Mouse (Mus musculus) forebrain, embryonic 12.5 days (tissue): ENCODE measurements around the gene Nppa. TPM values are rescaled to one million over a fixed set of nuclear protein-coding genes. Genes with fewer than 3 reads are reported as not detected.
A peak's percentile ranks its signal among the peaks of the same experiment; 100 is the strongest.
"Not testable (repeated sequence)": the region's sequence is repeated elsewhere in the genome, so short reads cannot be mapped to it uniquely, and the experiment has no call there.

ENCODE experiments used
- ATAC-seq: fragments of 200-750 bp; cut with Nextera tagmentation; 2 replicates; pipeline ENCODE4 v1.8.0; 2017; ENCODE audit warnings: moderate TSS enrichment; ENCODE audit not compliant: low FRiP score
- H3K27ac ChIP-seq: fragments of 300-500 bp; sonication (generic); 2 replicates; pipeline ENCODE4 v1.5.1; 2016; ENCODE audit warnings: mild to moderate bottlenecking
- H3K27me3 ChIP-seq: fragments of 300-500 bp; sonication (generic); 2 replicates; pipeline ENCODE4 v1.6.1; 2016; ENCODE audit warnings: mild to moderate bottlenecking
- H3K36me3 ChIP-seq: fragments of 300-500 bp; sonication (generic); replicated peaks from 2 replicates; pipeline ENCODE4 v1.6.1; 2016; ENCODE audit warnings: mild to moderate bottlenecking
- H3K4me1 ChIP-seq: fragments of 300-500 bp; sonication (generic); 2 replicates; pipeline ENCODE4 v1.6.1; 2016
- H3K4me2 ChIP-seq: fragments of 300-500 bp; sonication (generic); 2 replicates; pipeline ENCODE4 v1.6.1; 2016; ENCODE audit warnings: mild to moderate bottlenecking, moderate library complexity
- H3K4me3 ChIP-seq: fragments of 300-500 bp; sonication (generic); replicated peaks from 2 replicates; pipeline ENCODE4 v1.5.1; 2016; ENCODE audit warnings: mild to moderate bottlenecking
- H3K9ac ChIP-seq: fragments of 300-500 bp; sonication (generic); 2 replicates; pipeline ENCODE4 v1.6.1; 2016; ENCODE audit warnings: mild to moderate bottlenecking
- H3K9me3 ChIP-seq: fragments of 300-500 bp; sonication (generic); 2 replicates; pipeline ENCODE4 v1.6.1; 2016
- WGBS: fragments of 180-500 bp; shearing (Covaris S2); methylation state at CpG from one replicate; pipeline ENCODE4 v1.1.7; 2016; 5-methylcytosine and 5-hydroxymethylcytosine counted together
- polyA plus RNA-seq: library from polyadenylated mRNA; unstranded; fragments of >200 nt; fragmentation: Nextera tagmentation; extraction: Ambion mirVana; gene quantifications from 2 replicates; pipeline ENCODE4 v1.2.1, GENCODE M21; 2016

The Nppa gene
- polyA plus RNA-seq, 1 experiment from 2014 or later, result 0.82 TPM

GRCm38 (mm10) chr4:148040933-148041610, 40.5 kb downstream of the Nppa start:
- Histone ChIP-seq H3K27me3 (no peaks in the 10 kb centered on the region), H3K9me3 (no peaks in the 10 kb centered on the region), H3K4me2 (peak overlapping the region; percentile 64), H3K9ac (peak overlapping the region; percentile 66), H3K4me3 (peak overlapping the region; percentile 45), H3K4me1 (peaks cover 64% of the 10 kb centered on the region), H3K36me3 (peaks cover 36% of the 10 kb centered on the region), H3K27ac (peak overlapping the region; percentile 83)
- ATAC-seq, result peak; percentile 34
- under 1% methylated on average over 19 of the region's 19 CpGs for WGBS

GRCm38 (mm10) chr4:148041611-148042191, 41.2 kb downstream of the Nppa start:
- H3K36me3 ChIP-seq, result peaks cover 34% of the 10 kb centered on the region
- no peak for ATAC-seq
- peak overlapping the region; percentile 83 for H3K27ac ChIP-seq
- no peaks in the 10 kb centered on the region for H3K9me3 ChIP-seq
- H3K4me3 ChIP-seq, result peak overlapping the region; percentile 45
- peak overlapping the region; percentile 64 for H3K4me2 ChIP-seq
- H3K4me1 ChIP-seq, result peaks cover 69% of the 10 kb centered on the region
- WGBS, result 6% methylated on average over 16 of the region's 16 CpGs
- H3K9ac ChIP-seq, result peak overlapping the region; percentile 66
- H3K27me3 ChIP-seq, result no peaks in the 10 kb centered on the region

GRCm38 (mm10) chr4:148043327-148043726, 42.8 kb downstream of the Nppa start:
- H3K4me3 ChIP-seq, H3K9ac ChIP-seq, H3K27ac ChIP-seq, ATAC-seq, H3K27me3 ChIP-seq, H3K9me3 ChIP-seq: not testable (repeated sequence)
- 93% methylated on average over 7 of the region's 8 CpGs for WGBS
- Histone ChIP-seq H3K36me3 (peaks cover 44% of the 10 kb centered on the region), H3K4me2 (0 out of 2 replicates have a peak overlapping the region, but pooled peaks have one; percentile 13), H3K4me1 (peaks cover 60% of the 10 kb centered on the region)

GRCm38 (mm10) chr4:148044113-148044512, 43.6 kb downstream of the Nppa start:
- no peaks in the 10 kb centered on the region for H3K9me3 ChIP-seq
- no peak for ATAC-seq
- H3K4me2 ChIP-seq, result no peak overlapping the region
- H3K4me3 ChIP-seq, result no peak overlapping the region
- no peak overlapping the region for H3K9ac ChIP-seq
- H3K27me3 ChIP-seq, result no peaks in the 10 kb centered on the region
- H3K4me1 ChIP-seq, result peaks cover 58% of the 10 kb centered on the region
- 100% methylated on average over 2 of the region's 2 CpGs for WGBS
- peaks cover 52% of the 10 kb centered on the region for H3K36me3 ChIP-seq
- H3K27ac ChIP-seq, result no peak overlapping the region

- Histone ChIP-seq H3K9ac (0 out of 2 replicates have a peak overlapping the region, but pooled peaks have one; percentile 12), H3K27me3 (no peaks in the 10 kb centered on the region), H3K4me1 (peaks cover 34% of the 10 kb centered on the region), H3K9me3 (no peaks in the 10 kb centered on the region), H3K4me3 (no peak overlapping the region), H3K27ac (no peak overlapping the region), H3K4me2 (no peak overlapping the region), H3K36me3 (peaks cover 74% of the 10 kb centered on the region)
- WGBS, result 50% methylated on average over 4 of the region's 4 CpGs
- no peak for ATAC-seq
Measured at GRCm38 (mm10) chr4:148046450-148047031, 46.0 kb downstream of the Nppa start.

- not testable (repeated sequence) for H3K4me1 ChIP-seq, H3K9ac ChIP-seq, H3K27me3 ChIP-seq, H3K27ac ChIP-seq, H3K4me3 ChIP-seq, H3K9me3 ChIP-seq, H3K4me2 ChIP-seq, ATAC-seq
- 94% methylated on average over 3 of the region's 3 CpGs for WGBS
- H3K36me3 ChIP-seq, result peaks cover 88% of the 10 kb centered on the region
Measured at GRCm38 (mm10) chr4:148050396-148050914, 49.9 kb downstream of the Nppa start.

- H3K4me3 ChIP-seq, result no peak overlapping the region
- no peak for ATAC-seq
- no peak overlapping the region for H3K9ac ChIP-seq
- H3K4me2 ChIP-seq, result no peak overlapping the region
- no peak overlapping the region for H3K27ac ChIP-seq
- H3K36me3 ChIP-seq, result peaks cover 88% of the 10 kb centered on the region
- peaks cover 4% of the 10 kb centered on the region; the same call in 1 of the 2 replicates for H3K4me1 ChIP-seq
- H3K27me3 ChIP-seq, result no peaks in the 10 kb centered on the region
- no peaks in the 10 kb centered on the region for H3K9me3 ChIP-seq
- 95% methylated on average over 13 of the region's 13 CpGs for WGBS
Measured at GRCm38 (mm10) chr4:148051046-148051776, 50.7 kb downstream of the Nppa start.

Other genes with a start within 250 kb of the Nppa start
- gene Zfp984, start 190.9 kb upstream of the Nppa start, polyA plus RNA-seq, result 5.5 and 5.7 TPM in 2 replicates
- 6.1 TPM in 2 replicates for gene Zfp933, start 152.4 kb upstream of the Nppa start, polyA plus RNA-seq
- 53.8 and 61.4 TPM in 2 replicates for gene Miip, start 131.9 kb upstream of the Nppa start, polyA plus RNA-seq
- 17.3 and 20.5 TPM in 2 replicates for gene Fv1, start 131.7 kb upstream of the Nppa start, polyA plus RNA-seq
- 61.2 and 63.1 TPM in 2 replicates for gene Mfn2, start 96.0 kb upstream of the Nppa start, polyA plus RNA-seq
- gene Plod1, start 64.0 kb upstream of the Nppa start, polyA plus RNA-seq, result 21.6 and 24.9 TPM in 2 replicates
- gene 2510039O18Rik, start 59.8 kb upstream of the Nppa start, polyA plus RNA-seq, result 16.3 and 16.6 TPM in 2 replicates
- not detected in 2 replicates for gene Nppb, start 14.9 kb upstream of the Nppa start, polyA plus RNA-seq
- 22.4 and 27.7 TPM in 2 replicates for gene Clcn6, start 38.1 kb downstream of the Nppa start, polyA plus RNA-seq
- 28.7 and 32.2 TPM in 2 replicates for gene Mthfr, start 38.4 kb downstream of the Nppa start, polyA plus RNA-seq
- 8.4 and 9.2 TPM in 2 replicates for gene Agtrap, start 87.3 kb downstream of the Nppa start, polyA plus RNA-seq
- gene Mad2l2, start 129.7 kb downstream of the Nppa start, polyA plus RNA-seq, result 76.1 and 81.6 TPM in 2 replicates
- 6.4 and 8.0 TPM in 2 replicates for gene Draxin, start 130.0 kb downstream of the Nppa start, polyA plus RNA-seq
- gene Fbxo6, start 151.4 kb downstream of the Nppa start, polyA plus RNA-seq, result 14.9 and 16.4 TPM in 2 replicates
- 57.5 and 60.5 TPM in 2 replicates for gene Fbxo44, start 159.8 kb downstream of the Nppa start, polyA plus RNA-seq
- gene Fbxo2, start 159.9 kb downstream of the Nppa start, polyA plus RNA-seq, result 1.2 and 1.5 TPM in 2 replicates